Mouse (Mus musculus): ENCODE data around the gene Mmp10.

- no peak for TF ChIP-seq CTCF (IDR thresholded peaks at IDR 0.05; ENCODE audit: control insufficient read depth, insufficient read depth, insufficient replicate concordance, low read depth, low read length)
- TF ChIP-seq POLR2A (IDR thresholded peaks at IDR 0.05; ENCODE audit: control insufficient read depth, low read depth, low read length) = no peak
These were observed 18.3 kb upstream of the Mmp10 start for GRCm38 (mm10) chr9:7483684-7484394.

Data from testis, adult 2 months (tissue).